Mouse (Mus musculus): ENCODE results near the gene Gm3045. TPM values are rescaled to one million over a fixed set of nuclear protein-coding genes. Genes with fewer than 3 reads are reported as not detected.

Gm3045 gene
- total and polyA plus RNA-seq, 3 experiments, result 0.05 TPM; not detected in 2

GRCm38 (mm10) chr13:56449239-56450030, 23.0 kb downstream of the Gm3045 start:
- H3K27me3 ChIP-seq (ENCODE audit: insufficient read depth, low read length), result no peaks in the 10 kb centered on the region
- no peaks in the 10 kb centered on the region for H3K36me3 ChIP-seq (replicated peaks)
- TF ChIP-seq GATA1 (IDR thresholded peaks at IDR 0.05; ENCODE audit: borderline replicate concordance, low read length) (no peak), GATA2 (IDR thresholded peaks at IDR 0.05; ENCODE audit: borderline replicate concordance, low read depth, low read length) (no peak), CTCF (IDR thresholded peaks at IDR 0.05; ENCODE audit: low read depth, low read length) (no peak), TAL1 (conservative IDR thresholded peaks at IDR 0.05; ENCODE audit: low read depth, low read length) (no peak), POLR2AphosphoS5 (IDR thresholded peaks at IDR 0.05; ENCODE audit: insufficient replicate concordance, low read depth, low read length) (no peak)
- H3K4me1 ChIP-seq (ENCODE audit: insufficient read depth, low read depth, low read length), result no peaks in the 10 kb centered on the region
- H3K4me3 ChIP-seq (ENCODE audit: low read depth, low read length), result no peak overlapping the region
- H3K9me3 ChIP-seq (replicated peaks), result peaks cover 89% of the 10 kb centered on the region
- ATAC-seq (ENCODE audit: extremely low read depth, insufficient number of reproducible peaks, low FRiP score, poor library complexity, severe bottlenecking) (no peak), DNase-seq (ENCODE audit: low spot score) (no peak)

GRCm38 (mm10) chr13:56450035-56450434, 23.6 kb downstream of the Gm3045 start:
- H3K4me1 ChIP-seq (ENCODE audit: insufficient read depth, low read depth, low read length), result no peaks in the 10 kb centered on the region
- no peaks in the 10 kb centered on the region for H3K27me3 ChIP-seq (ENCODE audit: insufficient read depth, low read length)
- no peak for TF ChIP-seq CTCF (IDR thresholded peaks at IDR 0.05; ENCODE audit: low read depth, low read length)
- TF ChIP-seq POLR2AphosphoS5 (IDR thresholded peaks at IDR 0.05; ENCODE audit: insufficient replicate concordance, low read depth, low read length), result no peak
- no peak for TF ChIP-seq GATA2 (IDR thresholded peaks at IDR 0.05; ENCODE audit: borderline replicate concordance, low read depth, low read length)
- TF ChIP-seq GATA1 (IDR thresholded peaks at IDR 0.05; ENCODE audit: borderline replicate concordance, low read length), result no peak
- no peak for TF ChIP-seq TAL1 (conservative IDR thresholded peaks at IDR 0.05; ENCODE audit: low read depth, low read length)
- ATAC-seq (ENCODE audit: extremely low read depth, insufficient number of reproducible peaks, low FRiP score, poor library complexity, severe bottlenecking) (no peak), DNase-seq (ENCODE audit: low spot score) (no peak)
- no peaks in the 10 kb centered on the region for H3K36me3 ChIP-seq (replicated peaks)
- H3K4me3 ChIP-seq (ENCODE audit: low read depth, low read length), result no peak overlapping the region
- peaks cover 89% of the 10 kb centered on the region for H3K9me3 ChIP-seq (replicated peaks)

DNA sequence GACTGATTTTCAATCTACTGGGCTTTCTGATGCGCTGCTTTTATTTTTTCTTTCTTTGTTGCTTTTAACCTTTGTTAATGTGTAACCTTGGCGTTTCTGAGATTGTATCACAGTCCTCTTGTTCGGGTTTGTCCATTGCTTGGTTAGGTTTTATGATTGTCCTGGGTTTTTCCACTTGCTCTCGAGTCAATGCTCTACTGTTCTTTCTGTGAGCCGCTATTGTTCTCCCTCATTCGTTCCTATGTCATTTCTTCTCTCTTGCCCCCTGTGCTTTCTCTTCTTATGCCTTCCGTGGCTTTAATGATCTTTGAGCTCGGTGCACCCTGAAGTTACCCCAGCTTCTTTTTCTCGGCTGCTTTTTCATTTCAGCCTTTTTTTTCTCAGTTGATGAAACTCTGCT, 31.6 kb downstream of the Gm3045 start:
- Histone ChIP-seq H3K9me3 (replicated peaks) (peaks cover 53% of the 10 kb centered on the region), H3K4me3 (ENCODE audit: low read depth, low read length) (no peak overlapping the region), H3K36me3 (replicated peaks) (no peaks in the 10 kb centered on the region), H3K4me1 (ENCODE audit: insufficient read depth, low read depth, low read length) (no peaks in the 10 kb centered on the region), H3K27me3 (ENCODE audit: insufficient read depth, low read length) (no peaks in the 10 kb centered on the region)
- DNase-seq (ENCODE audit: low spot score) (no peak), ATAC-seq (ENCODE audit: extremely low read depth, insufficient number of reproducible peaks, low FRiP score, poor library complexity, severe bottlenecking) (no peak)
- no peak for TF ChIP-seq GATA1 (IDR thresholded peaks at IDR 0.05; ENCODE audit: borderline replicate concordance, low read length)
- TF ChIP-seq CTCF (IDR thresholded peaks at IDR 0.05; ENCODE audit: low read depth, low read length), result no peak

DNA sequence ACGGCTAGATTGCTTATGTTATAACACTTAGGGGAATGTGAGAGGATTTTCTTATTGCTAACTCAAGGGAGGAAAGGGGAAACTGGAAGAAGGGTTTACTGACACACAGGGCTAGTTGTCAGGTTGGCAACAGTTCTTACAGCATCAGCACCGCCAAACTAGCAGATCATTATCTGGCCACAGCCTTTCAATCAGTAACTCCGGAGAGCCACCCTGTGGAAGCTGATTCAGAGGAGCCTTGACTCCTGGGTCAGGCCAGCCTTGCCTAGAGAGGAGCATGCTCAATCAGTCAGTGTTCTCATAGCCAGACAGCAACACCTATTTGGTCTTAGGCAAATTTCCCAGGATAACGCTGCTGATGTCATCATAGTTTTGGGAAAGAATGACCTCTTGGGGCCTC, 35.1 kb downstream of the Gm3045 start:
- ATAC-seq (ENCODE audit: extremely low read depth, insufficient number of reproducible peaks, low FRiP score, poor library complexity, severe bottlenecking), result no peak

GRCm38 (mm10) chr13:56462791-56463190, 36.4 kb downstream of the Gm3045 start:
- DNase-seq (ENCODE audit: low spot score) (no peak), ATAC-seq (ENCODE audit: extremely low read depth, insufficient number of reproducible peaks, low FRiP score, poor library complexity, severe bottlenecking) (no peak)
- Histone ChIP-seq H3K4me3 (ENCODE audit: low read depth, low read length) (no peak overlapping the region), H3K27me3 (ENCODE audit: insufficient read depth, low read length) (no peaks in the 10 kb centered on the region), H3K9me3 (replicated peaks) (peaks cover 43% of the 10 kb centered on the region), H3K36me3 (replicated peaks) (no peaks in the 10 kb centered on the region), H3K4me1 (ENCODE audit: insufficient read depth, low read depth, low read length) (no peaks in the 10 kb centered on the region)
- no peak for TF ChIP-seq TAL1 (conservative IDR thresholded peaks at IDR 0.05; ENCODE audit: low read depth, low read length)
- TF ChIP-seq GATA2 (IDR thresholded peaks at IDR 0.05; ENCODE audit: borderline replicate concordance, low read depth, low read length), result no peak
- no peak for TF ChIP-seq CTCF (IDR thresholded peaks at IDR 0.05; ENCODE audit: low read depth, low read length)
- TF ChIP-seq POLR2AphosphoS5 (IDR thresholded peaks at IDR 0.05; ENCODE audit: insufficient replicate concordance, low read depth, low read length), result no peak
- TF ChIP-seq GATA1 (IDR thresholded peaks at IDR 0.05; ENCODE audit: borderline replicate concordance, low read length), result no peak

More for the DNA sequence above, 35.1 kb downstream of the Gm3045 start:
- Histone ChIP-seq H3K9me3 (replicated peaks) (peaks cover 45% of the 10 kb centered on the region), H3K4me3 (ENCODE audit: low read depth, low read length) (no peak overlapping the region), H3K27me3 (ENCODE audit: insufficient read depth, low read length) (no peaks in the 10 kb centered on the region), H3K4me1 (ENCODE audit: insufficient read depth, low read depth, low read length) (no peaks in the 10 kb centered on the region), H3K36me3 (replicated peaks) (no peaks in the 10 kb centered on the region)
- no peak for DNase-seq (ENCODE audit: low spot score)
- TF ChIP-seq GATA2 (IDR thresholded peaks at IDR 0.05; ENCODE audit: borderline replicate concordance, low read depth, low read length) (no peak), POLR2AphosphoS5 (IDR thresholded peaks at IDR 0.05; ENCODE audit: insufficient replicate concordance, low read depth, low read length) (no peak), GATA1 (IDR thresholded peaks at IDR 0.05; ENCODE audit: borderline replicate concordance, low read length) (no peak), CTCF (IDR thresholded peaks at IDR 0.05; ENCODE audit: low read depth, low read length) (no peak), TAL1 (conservative IDR thresholded peaks at IDR 0.05; ENCODE audit: low read depth, low read length) (no peak)

- Histone ChIP-seq H3K27me3 (ENCODE audit: insufficient read depth, low read length) (no peaks in the 10 kb centered on the region), H3K36me3 (replicated peaks) (no peaks in the 10 kb centered on the region), H3K9me3 (replicated peaks) (peaks cover 47% of the 10 kb centered on the region), H3K4me3 (ENCODE audit: low read depth, low read length) (no peak overlapping the region), H3K4me1 (ENCODE audit: insufficient read depth, low read depth, low read length) (no peaks in the 10 kb centered on the region)
- ATAC-seq (ENCODE audit: extremely low read depth, insufficient number of reproducible peaks, low FRiP score, poor library complexity, severe bottlenecking) (no peak), DNase-seq (ENCODE audit: low spot score) (no peak)
- no peak for TF ChIP-seq GATA2 (IDR thresholded peaks at IDR 0.05; ENCODE audit: borderline replicate concordance, low read depth, low read length)
- no peak for TF ChIP-seq GATA1 (IDR thresholded peaks at IDR 0.05; ENCODE audit: borderline replicate concordance, low read length)
- TF ChIP-seq CTCF (IDR thresholded peaks at IDR 0.05; ENCODE audit: low read depth, low read length), result no peak
- TF ChIP-seq TAL1 (conservative IDR thresholded peaks at IDR 0.05; ENCODE audit: low read depth, low read length), result no peak
- no peak for TF ChIP-seq POLR2AphosphoS5 (IDR thresholded peaks at IDR 0.05; ENCODE audit: insufficient replicate concordance, low read depth, low read length)
Observed at GRCm38 (mm10) chr13:56463261-56463660, 36.9 kb downstream of the Gm3045 start.
